Mouse (Mus musculus) forebrain, embryonic 14.5 days (tissue): ENCODE results near the gene Adprm. TPM values are rescaled to one million over a fixed set of nuclear protein-coding genes. Genes with fewer than 3 reads are reported as not detected.

Source experiments
- ATAC-seq: fragments of 200-750 bp; cut with Nextera tagmentation; 2 replicates; pipeline ENCODE4 v1.8.0; 2017; ENCODE audit warnings: mild to moderate bottlenecking, moderate library complexity
- DNase-seq: peaks from one replicate; pipeline ENCODE4 v3.0.0-alpha.2; 2015; ENCODE audit warnings: low spot score
- H3K27ac ChIP-seq: fragments of 300-500 bp; sonication (generic); 2 replicates; pipeline ENCODE4 v1.5.1; 2014; ENCODE audit warnings: low read depth, mild to moderate bottlenecking, control low read depth, low read length, moderate library complexity
- H3K27me3 ChIP-seq: fragments of 300-500 bp; sonication (generic); replicated peaks from 2 replicates; pipeline ENCODE4 v1.6.1; 2014; ENCODE audit warnings: low read length, control low read depth, mixed read lengths; ENCODE audit not compliant: control insufficient read depth, insufficient read depth
- H3K36me3 ChIP-seq: fragments of 300-500 bp; sonication (generic); 2 replicates; pipeline ENCODE4 v1.6.1; 2014; ENCODE audit warnings: low read length, control low read depth; ENCODE audit not compliant: control insufficient read depth, insufficient read depth
- H3K4me1 ChIP-seq: fragments of 300-500 bp; sonication (generic); 2 replicates; pipeline ENCODE4 v1.6.1; 2014; ENCODE audit warnings: antibody characterized with exemption, low read length, control low read depth; ENCODE audit not compliant: control insufficient read depth, insufficient read depth
- H3K4me2 ChIP-seq: fragments of 300-500 bp; sonication (generic); 2 replicates; pipeline ENCODE4 v1.6.1; 2014; ENCODE audit warnings: mild to moderate bottlenecking, control low read depth, low read length
- H3K4me3 ChIP-seq: fragments of 300-500 bp; sonication (generic); 2 replicates; pipeline ENCODE4 v1.5.1; 2014; ENCODE audit warnings: low read depth, low read length, control low read depth
- H3K9ac ChIP-seq: fragments of 300-500 bp; sonication (generic); 2 replicates; pipeline ENCODE4 v1.6.1; 2014; ENCODE audit warnings: mild to moderate bottlenecking, low read length, control low read depth, moderate library complexity
- H3K9me3 ChIP-seq: fragments of 300-500 bp; sonication (generic); replicated peaks from 2 replicates; pipeline ENCODE4 v1.6.1; 2016; ENCODE audit warnings: low read length, control low read depth, mixed read lengths; ENCODE audit not compliant: control insufficient read depth
- WGBS: fragments of 180-500 bp; shearing (Covaris S2); extraction: QIAGEN DNeasy Blood & Tissue Kit; methylation state at CpG from one replicate; pipeline ENCODE4 v1.1.7; 2014; 5-methylcytosine and 5-hydroxymethylcytosine counted together
- polyA plus RNA-seq: library from polyadenylated mRNA; unstranded; fragments of >200 nt; fragmentation: Nextera tagmentation; extraction: Ambion mirVana; gene quantifications from 2 replicates; pipeline ENCODE4 v1.2.1, GENCODE M21; 2014

The Adprm gene
- polyA plus RNA-seq, 1 experiment from 2014 or later, result 38.8 TPM

DNA sequence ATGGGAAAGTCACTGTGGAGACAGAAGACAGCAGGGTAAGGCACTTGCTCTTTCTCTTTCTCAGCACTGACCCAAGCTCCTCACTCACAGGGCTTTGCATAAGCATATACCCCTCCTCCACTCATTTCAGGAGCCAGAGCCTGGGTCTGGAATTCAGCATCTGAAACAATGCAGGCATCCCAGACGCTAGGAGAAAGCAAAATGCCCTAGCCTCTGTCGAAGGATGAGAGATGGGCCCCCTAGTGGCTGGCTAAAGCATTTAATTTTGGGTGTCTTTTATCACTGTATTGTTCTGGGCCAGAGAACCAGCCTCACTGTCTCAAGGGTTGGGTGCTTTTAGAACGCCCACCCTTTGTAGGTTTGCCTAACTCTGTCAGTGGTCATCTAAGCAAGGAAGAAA is 27.8 kb upstream of the Adprm start:
- Histone ChIP-seq H3K27ac (peak overlapping the region; percentile 21; the same call in 1 of the 2 replicates), H3K27me3 (peaks cover 16% of the 10 kb centered on the region), H3K4me3 (no peak overlapping the region), H3K4me1 (peaks cover 3% of the 10 kb centered on the region; the same call in 1 of the 2 replicates), H3K36me3 (no peaks in the 10 kb centered on the region), H3K4me2 (no peak overlapping the region), H3K9ac (no peak overlapping the region), H3K9me3 (no peaks in the 10 kb centered on the region)
- WGBS, result 6% methylated on average over 3 of the region's 3 CpGs
- DNase-seq (peak; percentile 84), ATAC-seq (peak; percentile 82)

DNA sequence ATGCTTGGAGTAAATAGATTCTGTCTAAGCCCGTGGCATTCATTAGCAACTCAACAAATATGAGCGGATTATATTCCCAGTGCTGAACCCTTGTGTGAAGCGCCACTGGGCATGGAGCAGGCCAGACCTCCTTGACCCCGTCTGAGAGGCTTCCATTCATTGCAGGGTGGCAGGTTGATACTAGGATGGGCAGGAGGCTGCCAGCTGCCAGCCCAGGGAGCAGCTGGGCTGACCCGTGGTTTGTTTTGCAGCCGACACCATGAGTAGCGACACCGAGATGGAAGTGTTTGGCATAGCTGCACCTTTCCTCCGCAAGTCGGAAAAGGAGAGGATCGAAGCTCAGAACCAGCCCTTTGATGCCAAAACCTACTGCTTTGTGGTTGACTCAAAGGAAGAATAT is 27.3 kb upstream of the Adprm start:
- DNase-seq (no peak), ATAC-seq (no peak)
- Histone ChIP-seq H3K4me1 (peaks cover 3% of the 10 kb centered on the region; the same call in 1 of the 2 replicates), H3K36me3 (no peaks in the 10 kb centered on the region), H3K4me3 (no peak overlapping the region), H3K9ac (no peak overlapping the region), H3K9me3 (no peaks in the 10 kb centered on the region), H3K27me3 (peaks cover 13% of the 10 kb centered on the region), H3K27ac (peak overlapping the region; percentile 21; the same call in 1 of the 2 replicates), H3K4me2 (no peak overlapping the region)
- 58% methylated on average over 11 of the region's 11 CpGs for WGBS

- DNase-seq (no peak), ATAC-seq (no peak)
- Histone ChIP-seq H3K4me1 (peaks cover 3% of the 10 kb centered on the region; the same call in 1 of the 2 replicates), H3K9ac (no peak overlapping the region), H3K9me3 (no peaks in the 10 kb centered on the region), H3K27me3 (peaks cover 6% of the 10 kb centered on the region; the same call in 1 of the 2 replicates), H3K4me3 (no peak overlapping the region), H3K36me3 (no peaks in the 10 kb centered on the region), H3K4me2 (no peak overlapping the region), H3K27ac (no peak overlapping the region)
- WGBS, result 88% methylated on average over 6 of the region's 6 CpGs
Observed at GRCm38 (mm10) chr11:67078888-67079287, 26.5 kb upstream of the Adprm start.

DNA sequence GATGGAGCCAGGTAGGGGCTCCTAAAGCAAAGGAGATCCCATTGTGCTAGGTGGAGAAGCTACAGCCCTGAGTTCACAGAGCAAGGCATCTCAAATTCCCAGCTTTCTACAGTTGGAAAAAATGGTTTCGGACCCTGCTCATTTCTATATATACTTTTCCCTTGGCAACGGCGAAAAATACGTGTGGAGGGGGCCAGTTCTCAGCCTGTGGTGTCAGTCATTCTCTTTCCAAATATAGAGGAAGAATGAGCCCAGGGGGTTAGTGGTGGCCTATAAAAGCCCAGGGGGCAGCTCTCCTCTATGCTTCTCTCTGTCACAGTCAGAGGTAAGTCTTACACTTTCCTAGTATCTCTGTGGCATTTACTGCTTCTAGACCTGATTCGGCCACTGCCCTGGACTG is 25.6 kb upstream of the Adprm start, which contains the start of gene Myh3:
Myh3 (plus strand) TSS at position 301 of the 400 bp plus-strand sequence.
- no peak for DNase-seq
- Histone ChIP-seq H3K27me3 (no peaks in the 10 kb centered on the region), H3K9ac (no peak within 1 kb of the TSS), H3K4me3 (no peak within 1 kb of the TSS), H3K4me2 (no peak within 1 kb of the TSS), H3K4me1 (peaks cover 3% of the 10 kb centered on the region; the same call in 1 of the 2 replicates), H3K27ac (no peak within 1 kb of the TSS), H3K9me3 (no peaks in the 10 kb centered on the region), H3K36me3 (no peaks in the 10 kb centered on the region)
- 85% methylated on average over 5 of the region's 5 CpGs for WGBS
- no peak for ATAC-seq

- 40% methylated on average over 3 of the region's 3 CpGs for WGBS
- no peak overlapping the region for H3K27ac ChIP-seq
- peak; percentile 29 for DNase-seq
- no peak for ATAC-seq
- H3K4me1 ChIP-seq, result peaks cover 3% of the 10 kb centered on the region; the same call in 1 of the 2 replicates
- H3K36me3 ChIP-seq, result no peaks in the 10 kb centered on the region
- no peaks in the 10 kb centered on the region for H3K9me3 ChIP-seq
- no peak overlapping the region for H3K9ac ChIP-seq
- H3K27me3 ChIP-seq, result no peaks in the 10 kb centered on the region
- no peak overlapping the region for H3K4me3 ChIP-seq
- H3K4me2 ChIP-seq, result no peak overlapping the region
Observed at GRCm38 (mm10) chr11:67077435-67077834, 25.0 kb upstream of the Adprm start.

- no peak overlapping the region for H3K27ac ChIP-seq
- no peaks in the 10 kb centered on the region for H3K36me3 ChIP-seq
- no peak overlapping the region for H3K9ac ChIP-seq
- H3K4me3 ChIP-seq, result no peak overlapping the region
- ATAC-seq (no peak), DNase-seq (no peak)
- no peaks in the 10 kb centered on the region for H3K9me3 ChIP-seq
- WGBS, result 86% methylated on average over 5 of the region's 5 CpGs
- no peaks in the 10 kb centered on the region for H3K27me3 ChIP-seq
- no peak overlapping the region for H3K4me2 ChIP-seq
- H3K4me1 ChIP-seq, result peaks cover 3% of the 10 kb centered on the region; the same call in 1 of the 2 replicates
Observed at GRCm38 (mm10) chr11:67076781-67077180, 24.4 kb upstream of the Adprm start.

DNA sequence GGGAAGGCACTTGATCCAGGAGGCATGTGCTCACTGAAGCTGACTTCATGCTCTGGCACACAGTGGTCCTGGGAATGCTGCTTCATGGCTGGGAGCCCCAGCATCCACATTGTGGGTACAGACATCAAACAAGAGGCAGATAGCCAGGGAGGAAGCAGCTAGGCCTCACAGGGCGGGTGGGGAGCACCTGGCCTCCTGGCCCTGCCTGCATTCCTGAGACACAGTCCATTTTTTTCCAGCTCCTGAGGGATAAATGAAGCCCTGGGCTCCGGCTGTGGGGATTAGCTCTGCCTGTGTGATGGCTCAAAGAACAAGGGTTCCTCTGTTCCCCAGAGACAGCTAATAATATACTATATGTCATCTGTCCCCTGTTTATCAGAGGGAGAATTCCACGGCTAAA is 22.6 kb upstream of the Adprm start:
- H3K27me3 ChIP-seq, result no peaks in the 10 kb centered on the region
- no peak overlapping the region for H3K27ac ChIP-seq
- no peaks in the 10 kb centered on the region for H3K4me1 ChIP-seq
- 28% methylated on average over 3 of the region's 3 CpGs for WGBS
- no peak overlapping the region for H3K4me2 ChIP-seq
- no peaks in the 10 kb centered on the region for H3K36me3 ChIP-seq
- DNase-seq (peak; percentile 7), ATAC-seq (no peak)
- no peak overlapping the region for H3K9ac ChIP-seq
- H3K9me3 ChIP-seq, result no peaks in the 10 kb centered on the region
- no peak overlapping the region for H3K4me3 ChIP-seq

GRCm38 (mm10) chr11:67072615-67073130 is 20.3 kb upstream of the Adprm start:
- Histone ChIP-seq H3K4me3 (no peak overlapping the region), H3K27ac (no peak overlapping the region), H3K36me3 (no peaks in the 10 kb centered on the region; the same call in 1 of the 2 replicates), H3K9me3 (no peaks in the 10 kb centered on the region), H3K4me1 (no peaks in the 10 kb centered on the region), H3K27me3 (no peaks in the 10 kb centered on the region), H3K4me2 (no peak overlapping the region), H3K9ac (no peak overlapping the region)
- 78% methylated on average over 15 of the region's 15 CpGs for WGBS
- no peak for DNase-seq
- ATAC-seq, result no peak

DNA sequence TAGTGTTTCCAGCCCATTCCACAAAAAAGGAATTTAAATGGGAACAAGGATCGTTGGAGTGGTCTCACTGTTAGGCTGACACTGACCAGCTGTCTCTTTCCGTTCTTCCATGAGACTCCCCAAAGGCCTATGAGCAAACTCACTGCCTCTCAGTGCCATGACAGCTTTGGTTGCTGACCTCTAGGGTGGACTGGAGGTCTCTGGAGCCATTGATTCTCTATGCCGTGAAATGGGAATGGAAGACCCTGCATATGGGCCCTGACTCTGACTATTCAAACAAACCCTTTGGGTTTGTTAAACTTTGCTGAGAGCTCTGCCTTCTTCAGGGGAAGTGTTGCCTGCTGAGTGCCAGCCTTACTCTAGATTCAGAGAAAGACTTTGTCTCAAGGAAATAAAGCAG is 15.3 kb upstream of the Adprm start:
- ATAC-seq, result no peak
- Histone ChIP-seq H3K4me3 (no peak overlapping the region), H3K4me2 (no peak overlapping the region), H3K27me3 (no peaks in the 10 kb centered on the region), H3K9me3 (no peaks in the 10 kb centered on the region), H3K9ac (no peak overlapping the region), H3K4me1 (no peaks in the 10 kb centered on the region), H3K27ac (no peak overlapping the region), H3K36me3 (peaks cover 44% of the 10 kb centered on the region)
- WGBS, result 93% methylated on average over 3 of the region's 3 CpGs
- no peak for DNase-seq
